Mouse (Mus musculus): ENCODE measurements around the gene Pcnx. TPM values are rescaled to one million over a fixed set of nuclear protein-coding genes. Genes with fewer than 3 reads are reported as not detected.

Pcnx gene
- polyA plus RNA-seq, 1 experiment = 27.3 TPM

DNA sequence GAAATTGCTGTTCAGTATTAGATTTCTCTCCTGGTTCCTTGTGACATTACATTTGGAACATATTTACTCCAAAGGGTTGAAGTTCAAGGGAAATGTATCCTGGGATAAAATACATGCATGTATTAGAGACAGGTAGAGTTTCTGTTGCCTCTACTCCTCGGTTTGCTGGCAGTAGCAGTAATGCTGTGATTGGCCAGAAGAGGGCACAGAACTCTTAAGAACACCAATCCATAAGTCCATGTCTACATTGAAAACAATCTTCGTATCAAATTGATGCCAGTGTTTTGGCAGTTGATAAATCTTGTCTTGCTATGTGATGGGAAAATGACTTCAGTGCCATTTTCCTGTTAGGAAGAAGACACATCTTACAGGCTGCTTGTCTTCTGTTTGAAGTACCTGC lies 115.0 kb downstream of the Pcnx start:
- WGBS = 63% methylated on average over 2 of the region's 2 CpGs
- peak; percentile 28 for DNase-seq
- H3K27ac ChIP-seq (ENCODE audit: insufficient read depth, low read depth, low read length) = no peak overlapping the region
- H3K36me3 ChIP-seq (ENCODE audit: control insufficient read depth, insufficient read depth, low read length) = peaks cover 1% of the 10 kb centered on the region
- no peaks in the 10 kb centered on the region for H3K4me1 ChIP-seq (ENCODE audit: control insufficient read depth, insufficient read depth, low read length)
- TF ChIP-seq CTCF (conservative IDR thresholded peaks at IDR 0.05; ENCODE audit: insufficient read depth, insufficient read length, low read depth, low read length) = 0 out of 2 replicates have a peak, but pooled peaks have one; percentile 21
- no peak for TF ChIP-seq POLR2A (IDR thresholded peaks at IDR 0.05; ENCODE audit: low read depth, low read length)
- no peak overlapping the region for H3K4me3 ChIP-seq (ENCODE audit: insufficient read depth, low read depth, low read length)
- H3K27me3 ChIP-seq (replicated peaks; ENCODE audit: control insufficient read depth, insufficient read depth, low read length) = no peaks in the 10 kb centered on the region

DNA sequence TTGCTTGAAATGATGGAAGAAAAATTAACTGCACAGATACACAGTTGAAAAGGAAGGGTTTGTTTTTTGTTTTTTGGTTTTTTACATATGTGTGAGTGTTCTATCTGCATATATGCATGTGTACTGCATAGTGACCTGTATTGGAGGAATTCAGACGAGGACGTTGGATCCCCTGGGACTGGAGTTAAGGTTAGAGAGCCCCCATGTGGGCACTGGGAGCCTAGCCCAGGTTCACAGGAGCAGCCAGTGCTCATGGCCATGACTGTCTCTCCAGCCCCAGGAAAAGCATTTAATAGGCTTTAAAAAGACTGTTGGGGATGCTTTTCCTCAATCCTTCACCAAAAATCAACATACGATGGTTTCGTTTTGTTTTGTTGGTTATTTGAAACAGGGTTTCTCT lies 117.5 kb downstream of the Pcnx start:
- Histone ChIP-seq H3K27me3 (replicated peaks; ENCODE audit: control insufficient read depth, insufficient read depth, low read length) (no peaks in the 10 kb centered on the region), H3K27ac (ENCODE audit: insufficient read depth, low read depth, low read length) (no peak overlapping the region), H3K4me1 (ENCODE audit: control insufficient read depth, insufficient read depth, low read length) (no peaks in the 10 kb centered on the region), H3K36me3 (ENCODE audit: control insufficient read depth, insufficient read depth, low read length) (peaks cover 1% of the 10 kb centered on the region), H3K4me3 (ENCODE audit: insufficient read depth, low read depth, low read length) (no peak overlapping the region)
- no peak for DNase-seq
- WGBS = 75% methylated on average over 4 of the region's 4 CpGs
- TF ChIP-seq POLR2A (IDR thresholded peaks at IDR 0.05; ENCODE audit: low read depth, low read length) (no peak), CTCF (conservative IDR thresholded peaks at IDR 0.05; ENCODE audit: insufficient read depth, insufficient read length, low read depth, low read length) (peak; percentile 27)

DNA sequence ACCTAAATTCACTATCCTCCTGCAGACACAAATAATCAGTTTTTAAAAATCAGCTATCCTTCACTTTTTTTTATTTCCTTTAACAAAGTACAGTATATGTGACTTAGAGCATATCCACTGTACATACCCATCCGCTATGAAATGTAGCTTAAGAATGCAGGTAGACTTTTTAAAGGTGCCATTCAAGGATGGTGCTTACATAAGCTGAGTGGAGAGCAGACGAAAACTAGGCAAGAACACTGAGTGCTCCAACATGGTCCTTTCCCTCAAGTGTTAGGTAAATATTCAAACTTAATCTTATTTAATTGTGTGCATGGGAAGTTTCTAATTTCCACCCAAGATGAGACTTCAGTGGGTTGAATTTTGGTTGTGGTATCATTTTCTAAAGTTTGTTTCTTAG lies 119.5 kb downstream of the Pcnx start:
- Histone ChIP-seq H3K36me3 (ENCODE audit: control insufficient read depth, insufficient read depth, low read length) (peaks cover 1% of the 10 kb centered on the region), H3K27ac (ENCODE audit: insufficient read depth, low read depth, low read length) (no peak overlapping the region), H3K4me3 (ENCODE audit: insufficient read depth, low read depth, low read length) (no peak overlapping the region), H3K4me1 (ENCODE audit: control insufficient read depth, insufficient read depth, low read length) (no peaks in the 10 kb centered on the region), H3K27me3 (replicated peaks; ENCODE audit: control insufficient read depth, insufficient read depth, low read length) (no peaks in the 10 kb centered on the region)
- WGBS = 95% methylated on average over 2 of the region's 2 CpGs
- DNase-seq = no peak
- TF ChIP-seq POLR2A (IDR thresholded peaks at IDR 0.05; ENCODE audit: low read depth, low read length) (no peak), CTCF (conservative IDR thresholded peaks at IDR 0.05; ENCODE audit: insufficient read depth, insufficient read length, low read depth, low read length) (no peak)

DNA sequence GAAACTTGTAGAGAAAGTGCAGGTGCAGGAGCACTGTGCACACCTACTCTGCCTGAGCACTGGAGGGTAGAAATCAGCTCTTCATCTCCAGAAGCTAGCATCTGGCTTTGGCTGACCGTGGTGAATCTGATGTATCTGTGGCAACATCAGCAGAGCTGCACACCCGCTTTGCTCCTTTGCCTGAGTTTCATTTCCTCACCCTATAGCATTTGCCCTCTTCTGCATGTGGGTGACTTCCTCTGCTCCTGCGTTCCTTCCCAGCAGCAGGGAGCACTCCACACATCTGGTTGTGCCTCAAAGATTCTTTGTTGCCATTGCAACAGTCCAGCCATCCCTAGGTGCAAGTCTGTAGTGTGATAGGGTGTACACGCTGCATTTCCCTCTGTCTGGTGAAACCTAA lies 132.3 kb downstream of the Pcnx start:
- 88% methylated on average over 4 of the region's 4 CpGs for WGBS

DNA sequence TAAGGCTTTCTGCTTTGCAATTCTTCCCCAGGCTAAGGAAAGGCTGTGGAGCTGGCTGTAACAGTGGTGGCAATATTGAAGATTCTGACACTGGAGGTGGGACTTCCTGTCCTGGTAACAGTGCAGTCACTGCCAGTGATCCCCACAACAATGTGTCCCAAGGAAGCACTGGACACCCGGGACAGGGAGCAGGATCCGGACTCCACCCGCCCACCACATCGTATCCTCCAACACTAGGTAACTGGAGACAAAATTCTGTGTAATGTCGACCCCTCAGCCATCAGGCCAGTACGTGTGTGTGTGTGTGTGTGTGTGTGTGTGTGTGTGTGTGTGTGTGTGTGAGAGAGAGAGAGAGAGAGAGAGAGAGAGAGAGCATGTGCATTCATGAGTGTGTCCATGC lies 133.2 kb downstream of the Pcnx start:
- 77% methylated on average over 6 of the region's 6 CpGs for WGBS
- H3K4me1 ChIP-seq (ENCODE audit: control insufficient read depth, insufficient read depth, low read length) = no peaks in the 10 kb centered on the region; the same call in 1 of the 2 replicates
- H3K4me3 ChIP-seq (ENCODE audit: insufficient read depth, low read depth, low read length) = no peak overlapping the region
- no peak for DNase-seq
- TF ChIP-seq POLR2A (IDR thresholded peaks at IDR 0.05; ENCODE audit: low read depth, low read length) (no peak), CTCF (conservative IDR thresholded peaks at IDR 0.05; ENCODE audit: insufficient read depth, insufficient read length, low read depth, low read length) (no peak)
- 0 out of 2 replicates have a peak, but pooled peaks cover 1% of the 10 kb centered on the region for H3K36me3 ChIP-seq (ENCODE audit: control insufficient read depth, insufficient read depth, low read length)
- H3K27me3 ChIP-seq (replicated peaks; ENCODE audit: control insufficient read depth, insufficient read depth, low read length) = no peaks in the 10 kb centered on the region
- H3K27ac ChIP-seq (ENCODE audit: insufficient read depth, low read depth, low read length) = no peak overlapping the region

More for the DNA sequence above, 132.3 kb downstream of the Pcnx start:
- H3K4me1 ChIP-seq (ENCODE audit: control insufficient read depth, insufficient read depth, low read length) = no peaks in the 10 kb centered on the region; the same call in 1 of the 2 replicates
- peaks cover 3% of the 10 kb centered on the region; the same call in 1 of the 2 replicates for H3K36me3 ChIP-seq (ENCODE audit: control insufficient read depth, insufficient read depth, low read length)
- no peak for TF ChIP-seq POLR2A (IDR thresholded peaks at IDR 0.05; ENCODE audit: low read depth, low read length)
- TF ChIP-seq CTCF (conservative IDR thresholded peaks at IDR 0.05; ENCODE audit: insufficient read depth, insufficient read length, low read depth, low read length) = no peak
- no peak overlapping the region for H3K27ac ChIP-seq (ENCODE audit: insufficient read depth, low read depth, low read length)
- no peak for DNase-seq
- H3K4me3 ChIP-seq (ENCODE audit: insufficient read depth, low read depth, low read length) = no peak overlapping the region
- H3K27me3 ChIP-seq (replicated peaks; ENCODE audit: control insufficient read depth, insufficient read depth, low read length) = no peaks in the 10 kb centered on the region

DNA sequence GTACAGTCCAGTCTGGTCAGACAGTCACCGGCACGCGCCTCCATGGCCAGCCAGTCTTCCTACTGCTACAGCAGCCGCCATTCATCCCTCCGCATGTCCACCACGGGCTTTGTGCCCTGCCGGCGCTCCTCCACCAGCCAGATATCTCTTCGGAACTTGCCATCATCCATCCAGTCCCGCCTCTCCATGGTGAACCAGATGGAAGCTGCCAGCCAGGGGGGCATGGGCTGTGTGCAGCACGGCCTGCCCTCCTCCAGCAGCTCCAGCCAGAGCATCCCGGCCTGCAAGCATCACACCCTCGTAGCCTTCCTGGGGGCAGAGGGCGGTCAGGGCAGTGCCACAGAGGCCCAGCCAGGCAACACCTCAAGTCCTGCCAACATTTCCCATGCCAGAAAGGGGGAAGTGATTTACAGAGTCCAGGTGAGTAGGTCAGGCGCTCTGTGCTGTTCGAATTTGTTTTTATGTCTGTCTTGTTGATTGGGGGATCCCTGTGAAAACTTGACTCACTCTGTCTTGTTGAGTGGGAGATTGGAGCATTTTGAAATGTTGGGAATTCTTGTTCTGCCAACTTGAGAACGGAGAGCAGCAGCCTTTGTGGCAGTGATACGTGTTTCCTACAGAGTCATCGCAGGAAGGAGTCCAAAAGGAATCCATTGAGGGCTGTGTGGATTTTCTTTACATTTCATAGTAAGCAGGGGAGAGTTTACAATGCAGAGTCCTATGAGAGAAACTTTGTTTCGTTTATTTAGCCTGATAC lies 135.3 kb downstream of the Pcnx start:
- H3K4me1 ChIP-seq (ENCODE audit: control insufficient read depth, insufficient read depth, low read length) = no peaks in the 10 kb centered on the region; the same call in 1 of the 2 replicates
- DNase-seq = no peak
- no peak overlapping the region for H3K4me3 ChIP-seq (ENCODE audit: insufficient read depth, low read depth, low read length)
- H3K27ac ChIP-seq (ENCODE audit: insufficient read depth, low read depth, low read length) = no peak overlapping the region
- H3K27me3 ChIP-seq (replicated peaks; ENCODE audit: control insufficient read depth, insufficient read depth, low read length) = no peaks in the 10 kb centered on the region
- TF ChIP-seq CTCF (conservative IDR thresholded peaks at IDR 0.05; ENCODE audit: insufficient read depth, insufficient read length, low read depth, low read length) (no peak), POLR2A (IDR thresholded peaks at IDR 0.05; ENCODE audit: low read depth, low read length) (no peak)
- H3K36me3 ChIP-seq (ENCODE audit: control insufficient read depth, insufficient read depth, low read length) = 0 out of 2 replicates have a peak, but pooled peaks cover 1% of the 10 kb centered on the region
- WGBS = 87% methylated on average over 20 of the region's 20 CpGs

DNA sequence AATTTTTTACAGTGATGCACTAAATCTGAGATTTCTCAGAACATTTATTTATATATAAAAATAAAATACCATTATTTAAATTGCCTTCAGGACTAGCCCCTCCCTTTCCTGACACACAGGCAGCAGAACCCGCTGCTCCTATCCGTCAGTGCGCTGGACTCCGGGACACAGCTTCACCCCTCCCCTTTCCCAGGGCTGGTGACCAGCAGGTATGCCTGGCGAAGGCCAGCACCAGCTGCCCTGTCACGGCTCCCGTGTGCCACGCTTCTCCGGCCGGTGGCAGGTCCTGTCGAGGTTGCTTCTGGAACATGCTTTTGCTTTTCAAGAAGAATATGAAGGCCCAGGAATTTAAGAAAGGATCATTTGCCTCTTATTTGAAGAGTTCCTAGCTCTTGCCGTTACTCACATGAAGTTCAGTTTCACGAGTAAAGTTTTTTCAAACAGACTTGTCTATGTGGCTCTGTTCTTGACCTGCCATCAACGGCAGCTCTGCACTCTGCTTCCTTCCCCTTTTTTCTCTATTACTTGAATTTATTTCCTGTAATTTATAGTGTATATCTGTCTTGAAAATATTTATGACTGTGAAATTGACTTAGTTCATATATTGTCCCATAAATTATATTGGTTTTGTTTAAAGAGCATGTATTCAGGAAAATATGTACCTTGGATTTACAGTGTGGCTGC lies 137.0 kb downstream of the Pcnx start:
- Histone ChIP-seq H3K4me1 (ENCODE audit: control insufficient read depth, insufficient read depth, low read length) (no peaks in the 10 kb centered on the region), H3K4me3 (ENCODE audit: insufficient read depth, low read depth, low read length) (no peak overlapping the region), H3K36me3 (ENCODE audit: control insufficient read depth, insufficient read depth, low read length) (0 out of 2 replicates have a peak, but pooled peaks cover 1% of the 10 kb centered on the region), H3K27ac (ENCODE audit: insufficient read depth, low read depth, low read length) (no peak overlapping the region), H3K27me3 (replicated peaks; ENCODE audit: control insufficient read depth, insufficient read depth, low read length) (no peaks in the 10 kb centered on the region)
- WGBS = 59% methylated on average over 14 of the region's 14 CpGs
- no peak for DNase-seq
- no peak for TF ChIP-seq POLR2A (IDR thresholded peaks at IDR 0.05; ENCODE audit: low read depth, low read length)

Data from kidney, adult 2 months (tissue).